Mouse (Mus musculus): Measurements from ENCODE around the gene Gm20716. TPM values are rescaled to one million over a fixed set of nuclear protein-coding genes. Genes with fewer than 3 reads are reported as not detected.

Gene Gm20716
- polyA plus RNA-seq, 1 experiment from 2014 or later = 26.7 TPM

GRCm38 (mm10) chr2:168205681-168206631 is 24.2 kb downstream of the Gm20716 start:
- H3K36me3 ChIP-seq (ENCODE audit: control insufficient read depth, insufficient read depth, low read length) = peaks cover 41% of the 10 kb centered on the region
- H3K27me3 ChIP-seq (replicated peaks; ENCODE audit: control insufficient read depth, insufficient read depth, low read length) = no peaks in the 10 kb centered on the region
- H3K4me1 ChIP-seq (ENCODE audit: control insufficient read depth, insufficient read depth, low read length) = peaks cover 15% of the 10 kb centered on the region
- DNase-seq (ENCODE audit: low spot score) (peak; percentile 39), ATAC-seq (peak; percentile 29)
- H3K27ac ChIP-seq (ENCODE audit: low read depth, low read length) = peak overlapping the region; percentile 99
- under 1% methylated on average over 35 of the region's 49 CpGs for WGBS
- peak overlapping the region; percentile 100 for H3K9ac ChIP-seq (ENCODE audit: low read length)
- peak overlapping the region; percentile 86 for H3K4me2 ChIP-seq (ENCODE audit: low read length)
- H3K9me3 ChIP-seq (replicated peaks; ENCODE audit: control insufficient read depth, low read length) = no peaks in the 10 kb centered on the region
- H3K4me3 ChIP-seq (ENCODE audit: low read depth, low read length) = peak overlapping the region; percentile 99

- H3K9me3 ChIP-seq (replicated peaks; ENCODE audit: control insufficient read depth, low read length) = no peaks in the 10 kb centered on the region
- H3K4me3 ChIP-seq (ENCODE audit: low read depth, low read length) = peak overlapping the region; percentile 99
- peaks cover 19% of the 10 kb centered on the region for H3K4me1 ChIP-seq (ENCODE audit: control insufficient read depth, insufficient read depth, low read length)
- peak; percentile 29; the same call in 1 of the 2 replicates for ATAC-seq
- H3K36me3 ChIP-seq (ENCODE audit: control insufficient read depth, insufficient read depth, low read length) = peaks cover 34% of the 10 kb centered on the region
- no peaks in the 10 kb centered on the region for H3K27me3 ChIP-seq (replicated peaks; ENCODE audit: control insufficient read depth, insufficient read depth, low read length)
- H3K27ac ChIP-seq (ENCODE audit: low read depth, low read length) = peak overlapping the region; percentile 99
- H3K9ac ChIP-seq (ENCODE audit: low read length) = peak overlapping the region; percentile 100
- DNase-seq (ENCODE audit: low spot score) = peak; percentile 94
- 3% methylated on average over 6 of the region's 6 CpGs for WGBS
- H3K4me2 ChIP-seq (ENCODE audit: low read length) = peak overlapping the region; percentile 86
Observed at GRCm38 (mm10) chr2:168205265-168205664, 24.9 kb downstream of the Gm20716 start.

GRCm38 (mm10) chr2:168204476-168204999 is 25.6 kb downstream of the Gm20716 start:
- WGBS = 88% methylated on average over 8 of the region's 8 CpGs
- Histone ChIP-seq H3K9ac (ENCODE audit: low read length) (no peak overlapping the region; the same call in 1 of the 2 replicates), H3K27me3 (replicated peaks; ENCODE audit: control insufficient read depth, insufficient read depth, low read length) (no peaks in the 10 kb centered on the region), H3K4me2 (ENCODE audit: low read length) (peak overlapping the region; percentile 86), H3K9me3 (replicated peaks; ENCODE audit: control insufficient read depth, low read length) (no peaks in the 10 kb centered on the region), H3K4me1 (ENCODE audit: control insufficient read depth, insufficient read depth, low read length) (peaks cover 22% of the 10 kb centered on the region), H3K36me3 (ENCODE audit: control insufficient read depth, insufficient read depth, low read length) (peaks cover 29% of the 10 kb centered on the region), H3K27ac (ENCODE audit: low read depth, low read length) (no peak overlapping the region), H3K4me3 (ENCODE audit: low read depth, low read length) (peak overlapping the region; percentile 99)
- ATAC-seq (no peak), DNase-seq (ENCODE audit: low spot score) (no peak)

GRCm38 (mm10) chr2:168200014-168200691 is 30.0 kb downstream of the Gm20716 start:
- DNase-seq (ENCODE audit: low spot score) (no peak), ATAC-seq (no peak)
- H3K4me2 ChIP-seq (ENCODE audit: low read length) = no peak overlapping the region
- WGBS = 88% methylated on average over 5 of the region's 5 CpGs
- no peak overlapping the region for H3K27ac ChIP-seq (ENCODE audit: low read depth, low read length)
- H3K4me1 ChIP-seq (ENCODE audit: control insufficient read depth, insufficient read depth, low read length) = peaks cover 48% of the 10 kb centered on the region
- H3K27me3 ChIP-seq (replicated peaks; ENCODE audit: control insufficient read depth, insufficient read depth, low read length) = no peaks in the 10 kb centered on the region
- H3K9me3 ChIP-seq (replicated peaks; ENCODE audit: control insufficient read depth, low read length) = no peaks in the 10 kb centered on the region
- H3K4me3 ChIP-seq (ENCODE audit: low read depth, low read length) = no peak overlapping the region
- peaks cover 34% of the 10 kb centered on the region for H3K36me3 ChIP-seq (ENCODE audit: control insufficient read depth, insufficient read depth, low read length)
- no peak overlapping the region for H3K9ac ChIP-seq (ENCODE audit: low read length)

- peaks cover 29% of the 10 kb centered on the region for H3K36me3 ChIP-seq (ENCODE audit: control insufficient read depth, insufficient read depth, low read length)
- ATAC-seq (no peak), DNase-seq (ENCODE audit: low spot score) (no peak)
- 87% methylated on average over 4 of the region's 4 CpGs for WGBS
- H3K4me3 ChIP-seq (ENCODE audit: low read depth, low read length) = no peak overlapping the region
- peaks cover 43% of the 10 kb centered on the region for H3K4me1 ChIP-seq (ENCODE audit: control insufficient read depth, insufficient read depth, low read length)
- H3K9ac ChIP-seq (ENCODE audit: low read length) = no peak overlapping the region
- no peak overlapping the region; the same call in 1 of the 2 replicates for H3K4me2 ChIP-seq (ENCODE audit: low read length)
- H3K9me3 ChIP-seq (replicated peaks; ENCODE audit: control insufficient read depth, low read length) = no peaks in the 10 kb centered on the region
- H3K27ac ChIP-seq (ENCODE audit: low read depth, low read length) = no peak overlapping the region
- no peaks in the 10 kb centered on the region for H3K27me3 ChIP-seq (replicated peaks; ENCODE audit: control insufficient read depth, insufficient read depth, low read length)
Observed at GRCm38 (mm10) chr2:168199476-168199875, 30.7 kb downstream of the Gm20716 start.

GRCm38 (mm10) chr2:168198421-168198820 is 31.7 kb downstream of the Gm20716 start:
- peaks cover 37% of the 10 kb centered on the region for H3K4me1 ChIP-seq (ENCODE audit: control insufficient read depth, insufficient read depth, low read length)
- H3K9ac ChIP-seq (ENCODE audit: low read length) = no peak overlapping the region
- 81% methylated on average over 1 of the region's 1 CpGs for WGBS
- no peaks in the 10 kb centered on the region for H3K27me3 ChIP-seq (replicated peaks; ENCODE audit: control insufficient read depth, insufficient read depth, low read length)
- no peak overlapping the region for H3K4me3 ChIP-seq (ENCODE audit: low read depth, low read length)
- no peaks in the 10 kb centered on the region for H3K9me3 ChIP-seq (replicated peaks; ENCODE audit: control insufficient read depth, low read length)
- H3K36me3 ChIP-seq (ENCODE audit: control insufficient read depth, insufficient read depth, low read length) = peaks cover 20% of the 10 kb centered on the region
- H3K4me2 ChIP-seq (ENCODE audit: low read length) = no peak overlapping the region
- DNase-seq (ENCODE audit: low spot score) = peak; percentile 54
- no peak overlapping the region for H3K27ac ChIP-seq (ENCODE audit: low read depth, low read length)
- 0 out of 2 replicates have a peak, but pooled peaks have one; percentile 55 for ATAC-seq

GRCm38 (mm10) chr2:168195721-168196120 is 34.4 kb downstream of the Gm20716 start:
- no peak overlapping the region for H3K4me2 ChIP-seq (ENCODE audit: low read length)
- H3K4me1 ChIP-seq (ENCODE audit: control insufficient read depth, insufficient read depth, low read length) = peaks cover 35% of the 10 kb centered on the region

GRCm38 (mm10) chr2:168193685-168194084 is 36.5 kb downstream of the Gm20716 start:
- no peak overlapping the region for H3K27ac ChIP-seq (ENCODE audit: low read depth, low read length)
- WGBS = 75% methylated on average over 2 of the region's 2 CpGs
- H3K27me3 ChIP-seq (replicated peaks; ENCODE audit: control insufficient read depth, insufficient read depth, low read length) = no peaks in the 10 kb centered on the region
- peaks cover 14% of the 10 kb centered on the region; the same call in 1 of the 2 replicates for H3K36me3 ChIP-seq (ENCODE audit: control insufficient read depth, insufficient read depth, low read length)
- H3K9me3 ChIP-seq (replicated peaks; ENCODE audit: control insufficient read depth, low read length) = no peaks in the 10 kb centered on the region
- no peak overlapping the region for H3K4me2 ChIP-seq (ENCODE audit: low read length)
- ATAC-seq = no peak
- H3K4me3 ChIP-seq (ENCODE audit: low read depth, low read length) = no peak overlapping the region
- peaks cover 20% of the 10 kb centered on the region for H3K4me1 ChIP-seq (ENCODE audit: control insufficient read depth, insufficient read depth, low read length)
- no peak overlapping the region for H3K9ac ChIP-seq (ENCODE audit: low read length)
- DNase-seq (ENCODE audit: low spot score) = no peak

More at GRCm38 (mm10) chr2:168195721-168196120, 34.4 kb downstream of the Gm20716 start:
- no peak for ATAC-seq
- 55% methylated on average over 2 of the region's 2 CpGs for WGBS
- DNase-seq (ENCODE audit: low spot score) = no peak
- no peak overlapping the region for H3K27ac ChIP-seq (ENCODE audit: low read depth, low read length)
- H3K27me3 ChIP-seq (replicated peaks; ENCODE audit: control insufficient read depth, insufficient read depth, low read length) = no peaks in the 10 kb centered on the region
- no peak overlapping the region for H3K4me3 ChIP-seq (ENCODE audit: low read depth, low read length)
- peaks cover 16% of the 10 kb centered on the region; the same call in 1 of the 2 replicates for H3K36me3 ChIP-seq (ENCODE audit: control insufficient read depth, insufficient read depth, low read length)
- H3K9me3 ChIP-seq (replicated peaks; ENCODE audit: control insufficient read depth, low read length) = no peaks in the 10 kb centered on the region
- no peak overlapping the region for H3K9ac ChIP-seq (ENCODE audit: low read length)
